Mouse (Mus musculus) heart, postnatal 0 days (tissue): ENCODE measurements around the gene Dnm3.
A peak's percentile ranks its signal among the peaks of the same experiment; 100 is the strongest.

Experiments
- CTCF ChIP-seq: IDR thresholded peaks from 2 replicates; pipeline ENCODE4 v1.5.1; 2016; ENCODE audit warnings: antibody characterized with exemption, control low read depth, low read depth
- EP300 ChIP-seq: IDR thresholded peaks from 2 replicates; pipeline ENCODE4 v1.6.1; 2016; ENCODE audit warnings: antibody characterized with exemption, low read depth

DNA sequence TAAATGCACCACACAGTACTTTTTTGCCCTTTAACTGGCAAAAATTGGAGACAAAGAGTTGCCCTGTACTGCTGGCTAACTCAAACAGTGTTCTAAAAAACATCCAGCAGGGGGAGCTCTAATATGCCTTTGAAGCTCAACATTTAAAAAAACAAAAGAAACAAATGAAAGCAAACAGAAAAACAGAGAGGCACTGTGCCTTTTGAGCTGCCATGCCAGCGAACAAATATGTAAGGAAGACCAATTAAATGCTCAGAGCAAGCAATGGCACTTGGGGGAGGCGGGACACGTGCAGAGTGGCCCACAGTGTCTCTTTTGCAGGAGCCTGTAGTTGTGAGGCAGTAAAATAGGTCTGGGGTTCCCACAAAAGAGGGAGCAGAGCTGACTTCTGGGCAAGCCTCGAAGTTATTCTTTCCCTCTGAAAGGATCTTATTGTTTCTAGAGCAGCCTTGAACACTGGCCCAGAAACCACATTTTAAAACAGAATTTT, 477.9 kb downstream of the Dnm3 start:
- TF ChIP-seq EP300: no peak
- peak; percentile 72 for TF ChIP-seq CTCF
